ENCODE assay signal across 8 mouse cellular contexts in genomic region chr7:67528063-67528811, GRCm38 (mm10).
DNase-seq lines count a peak whose midpoint lies in the region; ATAC-seq and TF ChIP-seq lines count a peak whose summit lies in the region.

No protein-coding gene starts in this region.

- H3K9ac ChIP-seq in heart, embryonic 11.5 days (ENCODE audit: low read depth, low read length): no peak overlapping the region
- no peak overlapping the region for H3K9ac ChIP-seq in lung, embryonic 16.5 days (ENCODE audit: low read length)

- no peak overlapping the region for H3K4me2 ChIP-seq in heart, embryonic 11.5 days
- no peak overlapping the region for H3K4me2 ChIP-seq in lung, embryonic 16.5 days (ENCODE audit: low read depth, low read length)

- peaks cover 3% of the 10 kb centered on the region; the same call in 1 of the 2 replicates for H3K4me1 ChIP-seq in lung, adult 2 months (ENCODE audit: control insufficient read depth, insufficient read depth, low read length)
- peaks cover 26% of the 10 kb centered on the region for H3K4me1 ChIP-seq in heart, embryonic 11.5 days (ENCODE audit: control insufficient read depth, insufficient read depth, low read length)
- peaks cover 6% of the 10 kb centered on the region for H3K4me1 ChIP-seq in lung, embryonic 16.5 days (replicated peaks; ENCODE audit: control insufficient read depth, insufficient read depth, low read length)
- H3K4me1 ChIP-seq in small intestine, adult 2 months (ENCODE audit: control insufficient read depth, insufficient read depth, insufficient read length, low read length): peaks cover 9% of the 10 kb centered on the region

- H3K9me3 ChIP-seq in heart, embryonic 11.5 days (replicated peaks; ENCODE audit: control insufficient read depth, low read length): no peaks in the 10 kb centered on the region
- H3K9me3 ChIP-seq in lung, embryonic 16.5 days (ENCODE audit: control insufficient read depth, low read length): no peaks in the 10 kb centered on the region

- no peak overlapping the region for H3K4me3 ChIP-seq in lung, adult 2 months (replicated peaks; ENCODE audit: extremely low read depth, low read depth, low read length)
- H3K4me3 ChIP-seq in heart, embryonic 11.5 days (ENCODE audit: low read depth, low read length): no peak overlapping the region
- no peak overlapping the region for H3K4me3 ChIP-seq in lung, embryonic 16.5 days (ENCODE audit: low read length)
- H3K4me3 ChIP-seq in small intestine, adult 2 months (ENCODE audit: low read depth, low read length): no peak overlapping the region

- no peak for TF ChIP-seq POLR2A in lung, adult 2 months (IDR thresholded peaks at IDR 0.05; ENCODE audit: borderline replicate concordance, extremely low read depth, low read depth, low read length)
- no peak for TF ChIP-seq POLR2A in small intestine, adult 2 months (IDR thresholded peaks at IDR 0.05; ENCODE audit: low read depth, low read length)

- DNase-seq in lung, adult 18-20 months: peak; percentile 31 to 32
- no peak for DNase-seq in lung, adult 2 months
- peak; percentile 71 for DNase-seq in cerebellum, postnatal 14 days
- peak; percentile 25 for DNase-seq in large intestine, adult 2 months (ENCODE audit: low read depth, low spot score)
- DNase-seq in thymus, postnatal 0 days (ENCODE audit: low spot score): no peak

- WGBS in lung, adult 2 months: 66% methylated on average over 10 of the region's 10 CpGs
- WGBS in heart, embryonic 11.5 days (ENCODE audit: insufficient replicate concordance): 73% methylated on average over 10 of the region's 10 CpGs
- WGBS in large intestine, adult 2 months: 33% methylated on average over 10 of the region's 10 CpGs
- 50% methylated on average over 10 of the region's 10 CpGs for WGBS in lung, embryonic 16.5 days
- WGBS in small intestine, adult 2 months: 31% methylated on average over 10 of the region's 10 CpGs

- H3K27me3 ChIP-seq in heart, embryonic 11.5 days (ENCODE audit: control insufficient read depth, insufficient read depth, low read length): no peaks in the 10 kb centered on the region
- H3K27me3 ChIP-seq in lung, embryonic 16.5 days (ENCODE audit: control insufficient read depth, insufficient read depth, low read depth, low read length): no peaks in the 10 kb centered on the region
- no peaks in the 10 kb centered on the region for H3K27me3 ChIP-seq in small intestine, adult 2 months (ENCODE audit: control insufficient read depth, insufficient read depth, low read length)

- no peak for TF ChIP-seq CTCF in lung, adult 2 months (IDR thresholded peaks at IDR 0.05; ENCODE audit: insufficient read depth, low read length)
- no peak for TF ChIP-seq CTCF in small intestine, adult 2 months (IDR thresholded peaks at IDR 0.05; ENCODE audit: extremely low read depth, insufficient read length, insufficient replicate concordance, low read depth, low read length)

- H3K27ac ChIP-seq in heart, embryonic 11.5 days (ENCODE audit: low read depth, low read length): peak overlapping the region; percentile 4
- H3K27ac ChIP-seq in lung, embryonic 16.5 days (ENCODE audit: low read length): no peak overlapping the region
- H3K27ac ChIP-seq in small intestine, adult 2 months (ENCODE audit: insufficient read depth, low read depth, low read length): peak overlapping the region; percentile 43; the same call in 1 of the 2 replicates

- no peaks in the 10 kb centered on the region for H3K36me3 ChIP-seq in heart, embryonic 11.5 days (ENCODE audit: control insufficient read depth, insufficient read depth, low read length)
- H3K36me3 ChIP-seq in lung, embryonic 16.5 days (ENCODE audit: control insufficient read depth, insufficient read depth, low read length): no peaks in the 10 kb centered on the region
- peaks cover 2% of the 10 kb centered on the region; the same call in 1 of the 2 replicates for H3K36me3 ChIP-seq in small intestine, adult 2 months (ENCODE audit: control insufficient read depth, insufficient read depth, low read length)

- ATAC-seq in heart, embryonic 11.5 days (replicated peaks; ENCODE audit: insufficient number of reproducible peaks, low FRiP score, low TSS enrichment): no peak
- peak; percentile 66 for ATAC-seq in lung, embryonic 16.5 days (ENCODE audit: low read depth)

Comparison
In these comparisons a context has a peak if more than half of its experiments do, and no peak if none do; other contexts are left out.
1. DNase-seq: peak in lung, adult 18-20 months (2 of 2), cerebellum, postnatal 14 days (2 of 2) and large intestine, adult 2 months (single experiment); none in lung, adult 2 months (single experiment) and thymus, postnatal 0 days (single experiment).